Mouse (Mus musculus) heart, adult 18-20 months (tissue): Measurements from ENCODE around the gene Gpx4. TPM values are rescaled to one million over a fixed set of nuclear protein-coding genes. Genes with fewer than 3 reads are reported as not detected.
"Not testable (repeated sequence)": the region's sequence is repeated elsewhere in the genome, so short reads cannot be mapped to it uniquely, and the experiment has no call there.

ENCODE experiments used
- DNase-seq, 2 experiments: peaks; one replicate each; pipeline ENCODE4 v3.0.0; 2021 to 2022; ENCODE audit warnings: mixed read lengths in 1 of 2
- total RNA-seq, 2 experiments: library from RNA; stranded (reverse); gene quantifications; 2 replicates each; pipeline ENCODE4 v1.2.3; 2021

Gpx4 gene
- total RNA-seq, 2 experiments from 2014 or later, result 983 to 1,022 TPM

- no peak for DNase-seq
Observed at GRCm38 (mm10) chr10:80050244-80050643, 3.3 kb downstream of the Gpx4 start.

- DNase-seq, result no peak
Observed at GRCm38 (mm10) chr10:80050885-80051617, 4.1 kb downstream of the Gpx4 start.

GRCm38 (mm10) chr10:80051618-80052373, 4.8 kb downstream of the Gpx4 start:
- DNase-seq, result peak; percentile 71 to 73

- no peak for DNase-seq
Observed at GRCm38 (mm10) chr10:80052374-80052764, 5.4 kb downstream of the Gpx4 start.

GRCm38 (mm10) chr10:80053259-80053780, 6.4 kb downstream of the Gpx4 start:
- DNase-seq, result peak; percentile 99 to 100

- peak; percentile 78 to 83 for DNase-seq
Observed at GRCm38 (mm10) chr10:80053831-80054815, 7.2 kb downstream of the Gpx4 start.

- not testable (repeated sequence) for DNase-seq
Observed at GRCm38 (mm10) chr10:80054911-80055310, 7.9 kb downstream of the Gpx4 start.

GRCm38 (mm10) chr10:80055364-80055763, 8.4 kb downstream of the Gpx4 start:
- DNase-seq, result no peak

- no peak for DNase-seq
Observed at GRCm38 (mm10) chr10:80055891-80056290, 8.9 kb downstream of the Gpx4 start.

- DNase-seq, result no peak
Observed at GRCm38 (mm10) chr10:80056506-80056905, 9.5 kb downstream of the Gpx4 start.

GRCm38 (mm10) chr10:80056976-80057682, 10.2 kb downstream of the Gpx4 start:
- no peak for DNase-seq

GRCm38 (mm10) chr10:80057683-80058326, 10.8 kb downstream of the Gpx4 start:
- DNase-seq, result peak in 1 of 2 experiments; percentile 28

GRCm38 (mm10) chr10:80063104-80063503, 16.1 kb downstream of the Gpx4 start:
- DNase-seq, result no peak

GRCm38 (mm10) chr10:80063877-80064650, 17.1 kb downstream of the Gpx4 start:
- DNase-seq, result no peak

GRCm38 (mm10) chr10:80069251-80069650, 22.3 kb downstream of the Gpx4 start:
- no peak for DNase-seq

- DNase-seq, result no peak
Observed at GRCm38 (mm10) chr10:80069948-80070450, 23.0 kb downstream of the Gpx4 start.

- peak; percentile 92 to 93 for DNase-seq
Observed at GRCm38 (mm10) chr10:80070837-80071515, 24.0 kb downstream of the Gpx4 start.

- DNase-seq, result peak in 1 of 2 experiments; percentile 55
Observed at GRCm38 (mm10) chr10:80071516-80071900, 24.5 kb downstream of the Gpx4 start.
